Mouse (Mus musculus): ENCODE data around the gene Scly. TPM values are rescaled to one million over a fixed set of nuclear protein-coding genes. Genes with fewer than 3 reads are reported as not detected.

Scly gene
- 8.5 and 9.0 TPM in 2 replicates for polyA plus RNA-seq (2014; fragmentation: Nextera tagmentation; extraction: Ambion mirVana)

DNA sequence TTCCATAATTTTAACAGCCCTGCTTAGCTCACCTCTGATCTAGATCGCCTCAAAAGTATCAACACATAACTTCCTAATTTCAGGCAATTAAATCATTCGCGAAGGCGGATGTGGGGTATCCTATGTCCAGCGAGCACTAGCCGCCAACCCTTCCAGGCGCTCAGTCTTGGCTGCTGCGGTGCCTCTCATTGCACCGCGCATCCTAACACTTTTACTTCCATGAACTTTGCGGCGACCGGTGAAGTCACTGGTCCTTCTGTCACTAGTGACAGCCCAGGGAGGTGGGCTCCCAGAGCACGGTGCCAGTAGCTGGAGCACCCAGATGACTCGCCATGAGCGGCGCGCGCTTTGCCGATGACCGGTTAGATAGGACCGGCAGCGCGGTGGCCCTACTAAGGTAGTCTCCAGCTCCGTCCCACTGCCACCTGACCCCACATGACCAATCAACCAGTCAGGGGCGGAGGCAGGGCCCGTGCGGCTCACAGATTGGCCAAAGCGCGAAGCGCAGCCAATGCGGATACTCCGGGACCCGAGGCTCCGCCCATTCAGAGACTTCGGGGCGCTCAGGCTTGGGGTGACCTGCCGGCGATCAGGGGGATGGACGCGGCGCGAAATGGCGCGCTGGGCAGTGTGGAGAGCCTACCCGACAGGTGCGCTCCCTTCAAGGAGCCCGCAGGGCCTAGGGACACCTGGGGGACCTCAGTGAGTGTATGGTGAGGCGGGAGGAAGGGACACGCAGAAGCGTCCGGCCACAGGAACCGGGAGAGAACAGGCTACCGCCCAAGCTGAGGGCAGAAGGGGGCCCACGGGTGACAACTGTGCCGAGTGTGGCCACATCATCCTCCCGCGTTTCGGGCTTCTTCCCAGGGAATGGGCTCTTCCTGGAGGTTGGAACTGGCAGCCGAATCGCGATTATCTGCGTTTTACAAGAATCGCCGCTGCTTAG is at the start of gene Scly:
Gene Scly, plus strand, starts transcription at position 540 of the 946 bp plus-strand sequence.
- Histone ChIP-seq H3K4me3 (replicated peaks; ENCODE audit: low read depth, low read length) (peak within 1 kb of the TSS; percentile 80), H3K4me2 (ENCODE audit: low read length) (peak within 1 kb of the TSS; percentile 79), H3K36me3 (ENCODE audit: control insufficient read depth, insufficient read depth, low read length) (0 out of 2 replicates have a peak, but pooled peaks cover 3% of the 10 kb centered on the region), H3K4me1 (ENCODE audit: control insufficient read depth, insufficient read depth, low read length) (0 out of 2 replicates have a peak, but pooled peaks cover 4% of the 10 kb centered on the region), H3K27ac (replicated peaks; ENCODE audit: low read depth, low read length) (peak within 1 kb of the TSS; percentile 45; the same call in 1 of the 2 replicates), H3K27me3 (ENCODE audit: control insufficient read depth, insufficient read depth, low read length) (no peaks in the 10 kb centered on the region), H3K9me3 (ENCODE audit: control insufficient read depth, low read length) (no peaks in the 10 kb centered on the region), H3K9ac (replicated peaks; ENCODE audit: low read length) (peak within 1 kb of the TSS; percentile 72)
- under 1% methylated on average over 65 of the region's 65 CpGs for WGBS
- ATAC-seq (ENCODE audit: low FRiP score, low TSS enrichment) (peak; percentile 99), DNase-seq (peak; percentile 96)

DNA sequence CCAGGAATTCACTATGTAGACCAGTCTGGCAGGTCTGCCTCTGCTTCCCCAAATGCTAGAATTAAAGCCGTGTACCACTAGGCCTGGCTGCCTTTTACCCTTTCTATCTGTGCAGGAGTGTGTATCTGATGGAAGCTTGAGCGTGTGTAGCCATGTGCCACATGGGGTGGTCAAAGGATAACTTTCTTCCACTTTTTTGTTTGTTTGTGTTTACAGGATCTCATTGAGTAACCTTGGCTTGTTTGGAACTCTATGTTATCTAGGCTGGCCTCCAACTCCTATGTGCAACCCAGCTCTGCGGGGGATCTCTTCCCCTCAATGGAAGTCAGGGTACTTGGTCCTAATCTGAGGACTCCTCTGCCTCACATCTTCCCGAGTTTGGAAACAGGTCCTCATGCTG is 49.2 kb upstream of the Scly start:
- peak overlapping the region; percentile 72 for H3K4me2 ChIP-seq (ENCODE audit: low read length)
- no peaks in the 10 kb centered on the region for H3K9me3 ChIP-seq (ENCODE audit: control insufficient read depth, low read length)
- H3K9ac ChIP-seq (replicated peaks; ENCODE audit: low read length): no peak overlapping the region
- 44% methylated on average over 4 of the region's 4 CpGs for WGBS
- no peaks in the 10 kb centered on the region for H3K36me3 ChIP-seq (ENCODE audit: control insufficient read depth, insufficient read depth, low read length)
- peaks cover 20% of the 10 kb centered on the region for H3K4me1 ChIP-seq (ENCODE audit: control insufficient read depth, insufficient read depth, low read length)
- no peak for DNase-seq
- no peak overlapping the region for H3K27ac ChIP-seq (replicated peaks; ENCODE audit: low read depth, low read length)
- ATAC-seq (ENCODE audit: low FRiP score, low TSS enrichment): no peak
- H3K4me3 ChIP-seq (replicated peaks; ENCODE audit: low read depth, low read length): no peak overlapping the region
- no peaks in the 10 kb centered on the region for H3K27me3 ChIP-seq (ENCODE audit: control insufficient read depth, insufficient read depth, low read length)

DNA sequence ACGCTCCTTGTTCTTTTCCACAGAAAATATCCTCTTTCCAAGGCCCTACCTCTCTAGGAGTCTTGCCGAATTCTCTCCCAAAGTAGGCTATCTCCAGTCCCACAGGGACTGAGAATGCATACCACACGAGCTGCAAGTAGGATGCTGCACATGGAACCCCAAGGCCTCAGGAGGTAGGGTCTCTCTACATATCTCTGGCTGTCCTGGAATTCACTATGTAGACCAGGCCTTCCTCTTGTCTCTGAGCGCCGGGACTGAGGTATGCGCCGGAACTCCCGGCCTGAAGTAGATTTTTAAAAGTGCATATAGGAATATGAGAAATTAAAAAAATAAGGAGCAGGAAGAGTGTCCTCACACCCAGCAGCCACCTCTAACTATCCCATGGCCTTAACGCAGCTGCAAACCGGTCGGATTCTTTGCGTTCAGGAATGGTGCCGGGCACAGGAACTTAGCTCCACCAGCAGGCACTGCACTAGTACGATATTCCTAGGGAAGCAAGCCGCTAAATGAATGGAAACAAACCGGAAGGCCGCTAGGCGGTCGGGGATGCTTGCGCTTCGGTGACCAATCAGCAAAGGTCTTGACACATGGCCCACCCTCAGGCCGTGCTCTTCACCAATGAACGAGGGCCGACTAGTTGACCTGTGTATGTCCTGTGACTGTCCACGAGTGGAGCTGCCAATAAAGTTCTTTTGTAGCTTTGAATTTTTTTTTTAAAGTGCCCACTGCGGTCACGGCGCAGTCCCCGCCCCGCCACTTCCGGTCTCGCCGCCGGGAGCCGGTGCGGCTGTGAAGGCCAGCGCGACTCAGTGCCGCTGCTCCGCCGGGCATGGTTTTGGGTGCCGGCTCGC is 48.3 kb upstream of the Scly start, which contains the start of gene Ube2f:
Gene Ube2f, plus strand, starts transcription at position 741 of the 851 bp plus-strand sequence.
- Histone ChIP-seq H3K4me1 (ENCODE audit: control insufficient read depth, insufficient read depth, low read length) (peaks cover 20% of the 10 kb centered on the region), H3K9me3 (ENCODE audit: control insufficient read depth, low read length) (no peaks in the 10 kb centered on the region), H3K27ac (replicated peaks; ENCODE audit: low read depth, low read length) (peak within 1 kb of the TSS; percentile 74), H3K4me3 (replicated peaks; ENCODE audit: low read depth, low read length) (peak within 1 kb of the TSS; percentile 94), H3K36me3 (ENCODE audit: control insufficient read depth, insufficient read depth, low read length) (peaks cover 7% of the 10 kb centered on the region; the same call in 1 of the 2 replicates), H3K27me3 (ENCODE audit: control insufficient read depth, insufficient read depth, low read length) (no peaks in the 10 kb centered on the region), H3K9ac (replicated peaks; ENCODE audit: low read length) (peak within 1 kb of the TSS; percentile 96), H3K4me2 (ENCODE audit: low read length) (peak within 1 kb of the TSS; percentile 72)
- peak; percentile 100 for ATAC-seq (ENCODE audit: low FRiP score, low TSS enrichment)
- peak; percentile 97 for DNase-seq
- under 1% methylated on average over 43 of the region's 43 CpGs for WGBS

DNA sequence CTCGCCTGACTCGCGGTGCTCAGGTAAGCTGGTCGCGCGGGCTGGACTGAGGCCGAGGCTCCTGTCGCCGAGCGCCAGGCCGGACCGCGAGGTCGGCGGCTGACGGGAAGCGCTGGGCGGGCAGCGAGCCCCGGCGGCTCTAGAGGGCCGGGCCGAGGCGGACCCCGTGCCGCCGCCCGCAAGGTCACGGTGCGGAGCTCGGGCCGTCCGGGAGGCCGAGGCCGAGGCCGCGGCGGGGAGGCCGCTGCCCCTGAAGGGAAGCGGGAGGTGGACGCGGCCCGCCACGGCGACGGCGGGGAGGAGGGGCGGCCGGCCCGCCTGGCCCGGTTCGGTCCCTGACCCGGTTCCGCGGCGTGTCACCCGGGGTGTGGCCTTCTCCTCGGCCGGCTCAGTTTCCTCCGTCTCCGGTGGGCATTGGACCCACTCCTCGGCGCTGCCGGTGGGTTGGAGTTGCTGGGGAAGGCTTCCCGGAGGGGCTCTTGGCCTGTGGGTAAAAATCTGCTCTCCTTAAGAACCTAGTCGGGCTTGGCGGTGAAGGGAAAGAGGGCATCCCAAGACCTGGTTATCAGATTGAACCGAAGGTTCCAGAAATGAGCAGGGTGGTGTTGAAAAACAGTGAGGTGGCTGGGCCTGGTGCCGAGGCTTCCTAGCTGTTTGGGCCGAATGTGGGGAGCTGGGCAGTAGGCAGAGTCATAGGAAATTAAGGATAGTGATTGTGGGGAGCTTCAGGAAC is 47.6 kb upstream of the Scly start:
- peak overlapping the region; percentile 96 for H3K9ac ChIP-seq (replicated peaks; ENCODE audit: low read length)
- under 1% methylated on average over 67 of the region's 70 CpGs for WGBS
- peak overlapping the region; percentile 94 for H3K4me3 ChIP-seq (replicated peaks; ENCODE audit: low read depth, low read length)
- peaks cover 20% of the 10 kb centered on the region for H3K4me1 ChIP-seq (ENCODE audit: control insufficient read depth, insufficient read depth, low read length)
- peaks cover 7% of the 10 kb centered on the region; the same call in 1 of the 2 replicates for H3K36me3 ChIP-seq (ENCODE audit: control insufficient read depth, insufficient read depth, low read length)
- H3K27ac ChIP-seq (replicated peaks; ENCODE audit: low read depth, low read length): peak overlapping the region; percentile 74
- H3K9me3 ChIP-seq (ENCODE audit: control insufficient read depth, low read length): no peaks in the 10 kb centered on the region
- ATAC-seq (ENCODE audit: low FRiP score, low TSS enrichment): no peak; the same call in 1 of the 2 replicates
- peak; percentile 25 for DNase-seq
- no peaks in the 10 kb centered on the region for H3K27me3 ChIP-seq (ENCODE audit: control insufficient read depth, insufficient read depth, low read length)
- H3K4me2 ChIP-seq (ENCODE audit: low read length): peak overlapping the region; percentile 72

DNA sequence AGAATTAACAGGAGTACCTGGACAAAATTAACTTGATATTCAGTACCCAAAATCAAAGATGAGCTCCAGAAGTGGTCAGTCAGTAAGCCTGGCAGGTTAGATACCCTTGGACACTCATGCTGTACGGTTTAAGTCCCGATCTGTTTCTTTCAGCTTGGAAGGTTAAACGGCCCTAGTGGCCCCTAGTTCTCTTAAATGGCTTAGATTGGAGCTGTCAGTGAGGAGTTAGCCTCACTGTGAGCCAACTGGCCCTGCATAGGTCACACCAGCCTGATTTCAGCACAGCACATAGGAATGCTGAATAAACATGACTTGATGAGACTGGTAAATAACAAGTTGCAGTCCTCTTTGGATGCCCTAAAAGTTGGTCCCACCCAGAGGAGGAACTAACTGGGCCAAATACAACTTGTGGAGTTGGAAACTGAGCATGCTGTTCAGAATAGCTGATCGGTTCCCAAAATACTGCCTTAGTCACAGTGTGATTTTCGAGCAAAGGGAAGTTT is 46.9 kb upstream of the Scly start:
- WGBS: 59% methylated on average over 5 of the region's 5 CpGs

DNA sequence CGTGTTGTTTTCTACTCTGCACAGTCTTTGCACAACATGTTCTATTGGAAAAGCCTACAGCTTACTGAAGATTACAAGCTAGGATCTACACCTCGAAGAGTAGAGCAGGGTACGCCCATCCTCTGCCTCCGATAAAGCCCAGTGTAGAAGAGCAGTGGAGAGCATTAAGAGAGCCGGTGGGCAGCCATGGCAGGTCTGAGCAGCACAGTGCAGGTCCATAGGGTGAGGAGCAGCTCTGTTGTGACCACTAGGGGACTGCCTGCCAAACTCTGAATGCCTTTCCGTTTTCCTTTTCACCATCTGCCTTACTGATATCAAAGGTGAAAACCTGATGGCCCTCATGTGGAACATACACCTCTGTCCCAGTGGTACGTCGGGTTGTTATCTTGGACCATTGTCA is 46.2 kb upstream of the Scly start:
- DNase-seq (no peak), ATAC-seq (ENCODE audit: low FRiP score, low TSS enrichment) (no peak)
- H3K4me2 ChIP-seq (ENCODE audit: low read length): peak overlapping the region; percentile 72
- WGBS: 63% methylated on average over 8 of the region's 8 CpGs
- H3K9ac ChIP-seq (replicated peaks; ENCODE audit: low read length): peak overlapping the region; percentile 96; the same call in 1 of the 2 replicates
- peak overlapping the region; percentile 0; the same call in 1 of the 2 replicates for H3K4me3 ChIP-seq (replicated peaks; ENCODE audit: low read depth, low read length)
- no peaks in the 10 kb centered on the region for H3K9me3 ChIP-seq (ENCODE audit: control insufficient read depth, low read length)
- H3K27ac ChIP-seq (replicated peaks; ENCODE audit: low read depth, low read length): no peak overlapping the region
- peaks cover 10% of the 10 kb centered on the region; the same call in 1 of the 2 replicates for H3K36me3 ChIP-seq (ENCODE audit: control insufficient read depth, insufficient read depth, low read length)
- H3K27me3 ChIP-seq (ENCODE audit: control insufficient read depth, insufficient read depth, low read length): no peaks in the 10 kb centered on the region
- H3K4me1 ChIP-seq (ENCODE audit: control insufficient read depth, insufficient read depth, low read length): peaks cover 20% of the 10 kb centered on the region

More for the DNA sequence above, 46.9 kb upstream of the Scly start:
- Histone ChIP-seq H3K27ac (replicated peaks; ENCODE audit: low read depth, low read length) (no peak overlapping the region), H3K27me3 (ENCODE audit: control insufficient read depth, insufficient read depth, low read length) (no peaks in the 10 kb centered on the region), H3K4me3 (replicated peaks; ENCODE audit: low read depth, low read length) (peak overlapping the region; percentile 94), H3K36me3 (ENCODE audit: control insufficient read depth, insufficient read depth, low read length) (peaks cover 9% of the 10 kb centered on the region; the same call in 1 of the 2 replicates), H3K9me3 (ENCODE audit: control insufficient read depth, low read length) (no peaks in the 10 kb centered on the region), H3K9ac (replicated peaks; ENCODE audit: low read length) (peak overlapping the region; percentile 96), H3K4me1 (ENCODE audit: control insufficient read depth, insufficient read depth, low read length) (peaks cover 20% of the 10 kb centered on the region), H3K4me2 (ENCODE audit: low read length) (peak overlapping the region; percentile 72)
- ATAC-seq (ENCODE audit: low FRiP score, low TSS enrichment): no peak
- DNase-seq: no peak

DNA sequence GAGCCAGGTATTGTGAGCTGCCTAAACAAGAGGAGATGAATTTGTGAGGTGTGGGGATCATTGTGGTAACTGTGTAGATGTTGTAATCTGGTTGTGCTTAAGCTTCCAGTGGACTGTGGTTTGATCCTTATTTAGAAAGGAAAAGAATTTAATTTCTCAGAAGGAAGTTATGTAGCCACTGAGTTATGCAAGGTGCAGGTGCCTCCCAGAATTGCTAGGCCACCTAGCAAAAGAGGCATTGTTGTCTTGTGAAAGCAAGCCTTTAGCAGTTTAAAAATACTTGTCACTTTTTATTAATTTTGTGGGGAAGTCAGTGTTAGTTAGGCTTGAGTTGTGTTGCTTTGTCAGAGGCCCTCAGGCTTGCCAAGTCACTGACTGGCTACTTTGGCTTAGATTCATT is 40.2 kb upstream of the Scly start:
- Histone ChIP-seq H3K27me3 (ENCODE audit: control insufficient read depth, insufficient read depth, low read length) (no peaks in the 10 kb centered on the region), H3K9me3 (ENCODE audit: control insufficient read depth, low read length) (no peaks in the 10 kb centered on the region), H3K4me2 (ENCODE audit: low read length) (no peak overlapping the region), H3K27ac (replicated peaks; ENCODE audit: low read depth, low read length) (no peak overlapping the region), H3K4me3 (replicated peaks; ENCODE audit: low read depth, low read length) (no peak overlapping the region), H3K9ac (replicated peaks; ENCODE audit: low read length) (no peak overlapping the region), H3K4me1 (ENCODE audit: control insufficient read depth, insufficient read depth, low read length) (no peaks in the 10 kb centered on the region), H3K36me3 (ENCODE audit: control insufficient read depth, insufficient read depth, low read length) (peaks cover 10% of the 10 kb centered on the region; the same call in 1 of the 2 replicates)
- DNase-seq (no peak), ATAC-seq (ENCODE audit: low FRiP score, low TSS enrichment) (no peak)

All from midbrain, embryonic 14.5 days (tissue).